Mouse (Mus musculus): ENCODE results near the gene Fgfbp1.

- TF ChIP-seq CTCF (IDR thresholded peaks at IDR 0.05; ENCODE audit: borderline replicate concordance, insufficient read depth, low read length) (no peak), POLR2A (IDR thresholded peaks at IDR 0.05; ENCODE audit: low read depth, low read length) (no peak)
Observed at GRCm38 (mm10) chr5:43961056-43961455, 20.5 kb downstream of the Fgfbp1 start.
